Mouse (Mus musculus) kidney, postnatal 25 days (tissue): Measurements from ENCODE around the gene Clp1.
"Not testable (repeated sequence)": the region's sequence is repeated elsewhere in the genome, so short reads cannot be mapped to it uniquely, and the experiment has no call there.

Experiments
- DNase-seq, 2 experiments: peaks; one replicate each; pipeline ENCODE4 v3.0.0; 2021; ENCODE audit warnings: mixed read lengths in 2 of 2

Gene Clp1

DNA sequence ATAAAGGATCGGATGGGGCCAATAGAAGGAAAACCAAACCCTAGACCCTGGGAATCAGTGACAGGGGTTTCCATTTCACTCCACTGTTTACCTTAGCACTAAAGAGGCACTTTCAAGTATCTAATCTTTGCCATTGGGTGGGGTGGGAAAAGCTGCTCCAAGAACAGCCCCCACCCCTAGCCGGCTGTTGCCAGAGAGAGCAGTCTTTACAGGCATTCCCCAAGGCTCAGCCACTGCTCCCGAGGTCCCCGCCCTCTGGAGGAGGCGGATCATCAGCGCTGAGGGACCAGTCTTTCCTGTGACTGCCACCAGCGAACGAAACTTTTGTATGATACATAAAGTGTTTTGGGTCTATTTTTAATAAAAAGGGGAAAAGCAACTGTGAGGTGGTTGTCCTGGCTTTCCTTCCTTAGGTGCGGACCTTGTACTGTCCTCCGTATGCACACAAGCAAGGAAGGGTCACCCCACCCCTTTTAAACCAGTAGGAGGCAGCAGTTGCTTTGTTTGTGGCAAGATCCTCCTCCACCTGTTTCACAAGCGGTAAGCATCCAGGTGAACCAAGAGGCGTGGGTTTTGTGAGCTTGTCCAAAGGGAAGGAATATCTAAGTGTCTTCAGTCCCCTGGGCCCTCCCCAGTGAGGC, 11.2 kb upstream of the Clp1 start:
- peak; percentile 71 to 75 for DNase-seq

- DNase-seq, result peak in 1 of 2 experiments; percentile 39
Measured at GRCm38 (mm10) chr2:84737451-84737925, 10.3 kb upstream of the Clp1 start.

DNA sequence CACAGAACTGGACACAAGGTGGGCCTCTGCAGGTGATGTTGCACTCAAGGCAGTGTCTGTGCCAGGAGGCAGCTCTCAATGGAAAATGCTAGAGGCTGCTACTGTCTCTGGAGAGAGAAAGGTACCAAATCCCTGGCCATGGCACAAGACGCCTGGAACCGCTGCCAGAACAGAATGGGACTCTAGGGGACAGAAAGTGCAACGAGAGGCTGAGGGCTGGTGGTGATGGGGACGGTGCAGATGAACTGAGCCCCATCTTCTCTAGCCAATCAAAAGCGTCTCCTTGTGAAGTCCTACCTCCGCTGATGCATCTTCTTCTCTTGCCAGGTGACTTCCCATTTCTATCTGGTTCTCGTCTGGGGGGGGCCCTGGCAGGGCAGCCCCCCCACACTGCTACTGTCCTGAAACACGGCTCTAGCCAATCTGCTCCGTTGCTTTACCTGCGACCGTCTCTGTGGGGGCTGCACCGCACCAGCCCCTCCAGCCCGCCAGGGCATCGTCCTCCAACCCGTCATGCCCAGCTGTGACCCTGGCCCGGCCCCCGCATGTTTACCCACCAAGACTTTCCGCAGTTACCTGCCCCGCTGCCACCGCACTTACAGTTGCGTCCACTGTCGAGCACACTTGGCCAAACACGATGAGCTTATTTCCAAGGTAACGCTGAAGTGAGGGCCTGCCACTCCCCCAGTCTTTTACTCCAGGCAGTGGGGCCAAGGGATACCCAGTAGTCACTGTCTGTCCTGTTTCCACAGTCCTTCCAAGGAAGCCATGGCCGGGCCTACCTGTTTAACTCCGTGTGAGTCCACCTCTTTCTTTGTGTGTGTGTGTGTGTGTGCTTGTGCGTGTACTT, 9.4 kb upstream of the Clp1 start:
- no peak for DNase-seq

GRCm38 (mm10) chr2:84735346-84735920, 8.3 kb upstream of the Clp1 start:
- DNase-seq, result no peak

GRCm38 (mm10) chr2:84734919-84735318, 7.8 kb upstream of the Clp1 start:
- no peak for DNase-seq

GRCm38 (mm10) chr2:84734351-84734864, 7.3 kb upstream of the Clp1 start:
- no peak for DNase-seq

DNA sequence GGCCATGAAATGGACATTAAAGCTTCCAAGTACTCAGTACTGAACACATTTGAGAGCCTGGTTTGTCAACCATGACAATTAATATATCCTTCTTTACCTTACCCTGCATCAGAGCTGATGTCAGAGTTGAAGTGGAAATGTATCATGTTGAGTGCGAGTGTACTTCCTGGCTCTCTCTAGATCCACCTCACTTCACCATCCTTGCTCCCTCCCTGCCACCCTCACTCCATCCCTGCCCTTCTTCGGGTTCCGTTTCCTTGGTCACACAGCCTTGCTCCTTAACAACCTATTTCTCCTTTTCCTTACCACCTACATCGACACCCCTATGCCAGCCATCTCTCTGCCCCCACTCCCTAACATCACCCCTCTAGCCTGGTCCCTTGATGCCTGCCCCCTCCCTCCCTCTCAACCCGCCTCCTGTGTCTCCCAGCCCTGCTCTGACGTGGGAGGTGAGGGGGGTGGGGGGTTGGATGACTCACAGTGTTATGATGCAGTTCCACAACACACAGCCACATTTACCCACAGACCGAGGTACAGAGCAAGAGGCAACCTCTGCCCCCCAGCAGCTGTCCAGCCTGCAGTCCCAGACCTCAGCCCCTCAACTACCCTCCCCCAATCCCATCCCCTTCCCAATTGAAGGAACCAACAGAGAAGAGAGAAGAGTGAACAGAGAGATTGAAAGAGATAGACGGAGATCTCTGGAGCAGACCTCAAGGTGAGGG, 6.6 kb upstream of the Clp1 start, which contains the start of gene Ypel4:
Gene Ypel4 (plus strand): TSS at position 480 of the 722 bp plus-strand sequence.
- DNase-seq, result peak in 1 of 2 experiments; percentile 54

- no peak for DNase-seq
Measured at GRCm38 (mm10) chr2:84732394-84732793, 5.2 kb upstream of the Clp1 start.

GRCm38 (mm10) chr2:84731206-84731605, 4.1 kb upstream of the Clp1 start:
- DNase-seq, result peak; percentile 47 to 64

- DNase-seq, result not testable (repeated sequence)
Measured at GRCm38 (mm10) chr2:84728191-84728590, 1.0 kb upstream of the Clp1 start.

DNA sequence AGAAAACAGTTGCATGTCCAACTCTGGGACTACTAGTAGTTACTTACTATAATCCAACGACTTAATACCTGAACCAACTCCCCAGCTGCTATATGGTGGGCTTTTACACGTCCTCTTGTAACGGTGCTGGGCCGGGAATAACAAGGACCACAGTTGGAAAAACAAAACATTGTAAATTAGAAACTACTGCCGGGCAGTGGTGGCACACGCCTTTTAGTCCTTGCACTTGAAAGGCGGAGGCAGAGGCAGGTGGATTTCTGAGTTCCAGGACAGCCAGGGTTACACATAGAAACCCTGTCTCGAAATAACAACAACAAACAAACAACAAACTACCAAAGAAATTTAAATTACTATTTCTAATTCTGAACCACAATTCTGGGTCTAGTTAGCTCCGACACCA, 434 bp downstream of the Clp1 start:
- DNase-seq, result no peak

DNA sequence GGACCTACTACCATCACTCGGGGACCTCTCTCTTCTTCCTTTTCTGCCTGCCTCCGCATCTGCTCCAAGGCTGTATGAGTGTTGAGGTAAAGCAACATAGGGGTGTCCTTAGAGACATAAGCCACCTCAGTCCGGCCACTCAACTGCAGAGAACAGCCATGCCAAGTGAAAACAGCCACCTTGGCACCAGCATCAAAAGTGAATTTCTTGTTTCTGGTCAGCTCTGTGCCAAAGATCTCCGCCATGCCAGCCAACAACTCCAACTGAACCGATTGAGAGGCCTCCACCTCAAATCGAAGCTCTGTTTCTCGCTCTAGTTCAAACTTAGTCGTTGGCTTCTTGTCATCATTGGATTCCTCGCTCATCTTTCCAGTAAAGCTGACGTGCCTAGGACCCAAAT, 1.4 kb downstream of the Clp1 start:
- no peak for DNase-seq

GRCm38 (mm10) chr2:84723856-84724255, 3.3 kb downstream of the Clp1 start:
- DNase-seq, result no peak

DNA sequence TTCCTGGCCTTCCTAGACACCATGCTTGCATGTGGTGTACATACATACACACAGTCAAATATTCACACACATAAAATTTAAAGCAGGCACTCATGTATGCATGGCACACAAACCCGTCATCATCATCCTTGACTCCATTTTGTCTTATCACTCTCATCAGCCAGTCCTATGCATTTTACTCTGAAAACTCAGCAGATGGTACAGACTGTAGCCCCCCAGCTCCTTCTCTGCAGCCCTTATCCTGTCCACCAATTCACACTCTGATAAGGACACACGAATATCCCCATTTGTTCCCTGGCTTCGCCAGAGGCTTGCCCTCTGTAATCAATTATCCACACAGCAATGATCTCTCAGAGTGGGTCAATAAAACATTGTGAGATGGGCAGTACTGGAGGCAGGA, 6.0 kb downstream of the Clp1 start:
- DNase-seq, result no peak

GRCm38 (mm10) chr2:84720718-84721117, 6.4 kb downstream of the Clp1 start:
- no peak for DNase-seq

DNA sequence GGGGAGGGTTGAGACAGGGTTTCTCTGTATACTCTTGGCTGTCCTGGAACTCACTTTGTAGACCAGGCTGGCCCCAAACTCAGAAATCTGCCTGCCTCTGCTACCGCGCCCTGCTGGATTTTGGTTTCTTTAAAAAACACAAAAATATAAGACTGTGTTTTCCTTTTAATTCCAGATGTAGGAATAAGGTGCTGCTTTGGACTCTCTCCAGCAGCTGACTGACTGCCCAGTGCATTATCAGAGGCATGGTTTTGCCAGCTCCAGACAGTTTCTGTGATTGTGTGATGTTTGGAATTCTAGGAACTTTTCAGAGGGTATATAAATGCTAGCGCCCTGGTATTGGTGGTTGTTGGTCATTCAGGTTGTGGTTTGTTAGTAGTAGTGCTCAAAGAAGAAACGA, 9.8 kb downstream of the Clp1 start:
- no peak for DNase-seq

DNA sequence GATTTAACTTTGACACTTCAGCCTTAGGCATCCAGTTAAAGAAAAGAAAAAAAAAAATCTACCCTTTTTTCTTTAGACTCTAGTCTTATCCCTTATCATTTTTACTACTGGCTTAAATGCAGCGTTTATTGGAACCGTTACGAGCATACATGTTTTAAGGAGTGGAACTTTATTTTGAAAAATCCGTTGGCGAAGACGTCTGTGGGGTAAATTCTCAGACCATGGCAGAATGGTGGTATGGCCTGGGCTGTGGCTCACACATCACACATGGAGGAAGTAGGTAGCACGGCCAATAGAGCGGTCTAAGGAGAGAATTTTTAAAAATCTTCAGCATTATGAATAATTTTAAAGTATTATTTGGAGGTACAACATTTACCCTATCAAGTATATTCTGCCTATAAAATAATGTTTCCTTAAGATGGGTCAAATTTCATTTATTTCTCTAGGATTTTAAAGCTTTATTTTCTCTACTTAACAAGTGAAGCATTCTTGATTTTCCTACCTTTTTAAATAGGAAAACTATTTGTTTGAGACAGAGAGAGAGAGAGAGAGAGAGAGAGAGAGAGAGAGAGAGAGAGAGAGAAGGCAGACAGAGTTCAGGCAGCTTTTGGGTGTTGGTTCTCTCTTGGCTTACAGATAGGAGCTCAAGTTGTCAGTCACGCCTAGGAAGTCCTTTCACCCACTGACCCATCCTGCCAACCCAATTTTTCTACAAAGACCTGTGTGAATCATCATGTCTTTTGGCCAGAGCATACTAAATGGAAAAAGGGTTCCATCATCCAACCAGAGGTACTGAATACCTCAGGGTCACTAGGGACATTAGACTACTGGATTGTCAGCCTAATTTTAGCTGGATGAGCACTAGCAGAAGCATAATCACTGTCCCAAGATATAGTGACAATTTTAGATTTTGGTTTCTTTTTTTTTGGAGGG, 10.5 kb downstream of the Clp1 start:
- DNase-seq, result no peak

GRCm38 (mm10) chr2:84715562-84716361, 11.4 kb downstream of the Clp1 start:
- peak; percentile 85 to 95 for DNase-seq

GRCm38 (mm10) chr2:84714811-84715561, 12.2 kb downstream of the Clp1 start, which contains the start of gene Zdhhc5:
Zdhhc5 (minus strand) TSS chr2:84715180.
- DNase-seq, result peak; percentile 98 to 100

- DNase-seq, result no peak
Measured at GRCm38 (mm10) chr2:84714422-84714810, 12.7 kb downstream of the Clp1 start.
